Mouse (Mus musculus): Measurements from ENCODE around the gene Gm20425. TPM values are rescaled to one million over a fixed set of nuclear protein-coding genes. Genes with fewer than 3 reads are reported as not detected.

Gm20425 gene
- total and polyA plus RNA-seq, 3 experiments: not detected

- Histone ChIP-seq H3K9me3 (replicated peaks; ENCODE audit: low read length) (no peaks in the 10 kb centered on the region), H3K79me2 (replicated peaks; ENCODE audit: control insufficient read depth, extremely low read depth, insufficient read depth, poor library complexity, severe bottlenecking) (no peaks in the 10 kb centered on the region), H3K4me1 (ENCODE audit: control insufficient read depth in 1 of 2, insufficient read depth in 2 of 2) (no peaks in the 10 kb centered on the region; a peak in 1 of 4 replicates), H3K4me2 (ENCODE audit: insufficient read depth, low read depth, poor library complexity, severe bottlenecking) (no peak overlapping the region), H3K36me3 (replicated peaks in 1 of 2; ENCODE audit: control insufficient read depth in 1 of 2, insufficient read depth in 1 of 2, low read length in 1 of 2) (no peaks in the 10 kb centered on the region), H3K4me3 (replicated peaks in 1 of 3; ENCODE audit: low read depth in 2 of 3, low read length in 2 of 3, poor library complexity in 1 of 3) (no peak overlapping the region), H3K9ac (ENCODE audit: insufficient read depth, low read depth) (no peak overlapping the region), H3K27ac (ENCODE audit: insufficient read depth, low read depth) (no peak overlapping the region), H3K27me3 (replicated peaks) (peaks cover 4% of the 10 kb centered on the region)
- no peak for DNase-seq (ENCODE audit: extremely low read depth)
- no peak for TF ChIP-seq ZNF384 (IDR thresholded peaks at IDR 0.05; ENCODE audit: low read depth, low read length)
- TF ChIP-seq ZMIZ1 (IDR thresholded peaks at IDR 0.05; ENCODE audit: low read depth, low read length): no peak
- no peak for TF ChIP-seq ZC3H11A (IDR thresholded peaks at IDR 0.05; ENCODE audit: low read depth, low read length)
- no peak for TF ChIP-seq TBP (conservative IDR thresholded peaks at IDR 0.05; ENCODE audit: low read depth, low read length)
- TF ChIP-seq JUND (conservative IDR thresholded peaks at IDR 0.05; ENCODE audit: low read depth, low read length): no peak
- TF ChIP-seq CHD1 (IDR thresholded peaks at IDR 0.05; ENCODE audit: low read depth, low read length): no peak
- TF ChIP-seq POLR2A (IDR thresholded peaks at IDR 0.05; ENCODE audit: low read depth, low read length): no peak
- no peak for TF ChIP-seq RCOR1 (conservative IDR thresholded peaks at IDR 0.05; ENCODE audit: low read depth, low read length)
- no peak for TF ChIP-seq SIN3A (IDR thresholded peaks at IDR 0.05; ENCODE audit: low read length)
- no peak for TF ChIP-seq GABPA (IDR thresholded peaks at IDR 0.05; ENCODE audit: insufficient replicate concordance, low read depth, low read length)
- no peak for TF ChIP-seq TCF12 (IDR thresholded peaks at IDR 0.05; ENCODE audit: low read depth, low read length)
- no peak for TF ChIP-seq CHD2 (IDR thresholded peaks at IDR 0.05; ENCODE audit: low read length)
- TF ChIP-seq JUN (IDR thresholded peaks at IDR 0.05; ENCODE audit: insufficient read depth, low read depth, low read length): no peak
- no peak for TF ChIP-seq USF2 (conservative IDR thresholded peaks at IDR 0.05; ENCODE audit: low read depth, low read length)
- TF ChIP-seq BHLHE40 (IDR thresholded peaks at IDR 0.05; ENCODE audit: low read depth, low read length): no peak
- no peak for TF ChIP-seq E2F4 (IDR thresholded peaks at IDR 0.05; ENCODE audit: insufficient replicate concordance, low read depth, low read length)
- dilution Hi-C loops (cut with MboI; ENCODE audit: extremely low pct_ligation_motif_present, extremely low pct_unique_long_range_greater_than_20kb, low sequenced_read_pairs): no loop called here
- in situ Hi-C loops (cut with MboI; ENCODE audit: low pct_ligation_motif_present, low pct_unique_long_range_greater_than_20kb, low sequenced_read_pairs): no loop called here
Measured at GRCm38 (mm10) chr9:103234565-103235165, 4.6 kb upstream of the Gm20425 start.

GRCm38 (mm10) chr9:103234059-103234458 is 4.0 kb upstream of the Gm20425 start:
- no peaks in the 10 kb centered on the region for H3K36me3 ChIP-seq (replicated peaks in 1 of 2; ENCODE audit: control insufficient read depth in 1 of 2, insufficient read depth in 1 of 2, low read length in 1 of 2)
- no peak overlapping the region for H3K27ac ChIP-seq (ENCODE audit: insufficient read depth, low read depth)

More at GRCm38 (mm10) chr9:103234059-103234458, 4.0 kb upstream of the Gm20425 start:
- TF ChIP-seq POLR2AphosphoS2 (IDR thresholded peaks at IDR 0.05; ENCODE audit: low read depth, low read length): no peak
- TF ChIP-seq E2F4 (IDR thresholded peaks at IDR 0.05; ENCODE audit: insufficient replicate concordance, low read depth, low read length): no peak
- no peak for TF ChIP-seq CTCF (conservative IDR thresholded peaks at IDR 0.05 in 1 of 2, IDR thresholded peaks at IDR 0.05 in 1 of 2; ENCODE audit: low read depth in 2 of 2, low read length in 2 of 2)
- DNase-seq (ENCODE audit: extremely low read depth): no peak
- dilution Hi-C loops (cut with MboI; ENCODE audit: extremely low pct_ligation_motif_present, extremely low pct_unique_long_range_greater_than_20kb, low sequenced_read_pairs): no loop called here
- Histone ChIP-seq H3K4me2 (ENCODE audit: insufficient read depth, low read depth, poor library complexity, severe bottlenecking) (no peak overlapping the region), H3K9ac (ENCODE audit: insufficient read depth, low read depth) (no peak overlapping the region), H3K27me3 (replicated peaks) (peaks cover 7% of the 10 kb centered on the region), H3K79me2 (replicated peaks; ENCODE audit: control insufficient read depth, extremely low read depth, insufficient read depth, poor library complexity, severe bottlenecking) (no peaks in the 10 kb centered on the region), H3K9me3 (replicated peaks; ENCODE audit: low read length) (no peaks in the 10 kb centered on the region), H3K4me3 (replicated peaks in 1 of 3; ENCODE audit: low read depth in 2 of 3, low read length in 2 of 3, poor library complexity in 1 of 3) (no peak overlapping the region), H3K4me1 (ENCODE audit: control insufficient read depth in 1 of 2, insufficient read depth in 2 of 2) (no peaks in the 10 kb centered on the region; a peak in 1 of 4 replicates)
- in situ Hi-C loops (cut with MboI; ENCODE audit: low pct_ligation_motif_present, low pct_unique_long_range_greater_than_20kb, low sequenced_read_pairs): no loop called here
